12 mouse cellular contexts compared by ENCODE assay signal in genomic region chr3:88512141-88512895, GRCm38 (mm10). TPM values are rescaled to one million over a fixed set of nuclear protein-coding genes. Genes with fewer than 3 reads are reported as not detected.
A peak's percentile ranks its signal among the peaks of the same experiment; 100 is the strongest.
DNase-seq lines count a peak whose midpoint lies in the region; ATAC-seq and TF ChIP-seq lines count a peak whose summit lies in the region.
"Had no signal": no experiment of that assay in that cellular context is flagged by ENCODE, and none has a peak within 500 bp of the region (broad histone marks: within the 10 kb centered on the region; RNA-seq: fewer than 3 reads in every experiment).

No protein-coding gene starts in this region.

- no peak for DNase-seq in heart, embryonic 10.5 days (ENCODE audit: low spot score)
- no peak for DNase-seq in heart, adult 18-20 months
- DNase-seq in CH12.LX (ENCODE audit: extremely low read depth), result no peak
- DNase-seq in lung, postnatal 10 days, result peak; percentile 65
- no peak for DNase-seq in ovary, postnatal 14 days (ENCODE audit: low spot score)
- no peak for DNase-seq in embryo, embryonic 10.5 days (ENCODE audit: low spot score)
- no peak for DNase-seq in hindbrain, embryonic 11.5 days (ENCODE audit: low spot score)
- DNase-seq: kidney, adult 8-10 months had no signal

- WGBS in heart, embryonic 10.5 days, result 32% methylated on average over 6 of the region's 6 CpGs
- 48% methylated on average over 6 of the region's 6 CpGs for WGBS in forebrain, embryonic 13.5 days
- 39% methylated on average over 6 of the region's 6 CpGs for WGBS in hindbrain, embryonic 11.5 days

- dilution Hi-C loops in CH12.LX (cut with MboI; ENCODE audit: extremely low pct_ligation_motif_present, extremely low pct_unique_long_range_greater_than_20kb, low sequenced_read_pairs), result no loop called here

- TF ChIP-seq EP300 in CH12.LX (IDR thresholded peaks at IDR 0.05; ENCODE audit: low read length), result no peak

- no peak for TF ChIP-seq POLR2A in CH12.LX (IDR thresholded peaks at IDR 0.05; ENCODE audit: low read depth, low read length)

- no peaks in the 10 kb centered on the region for H3K79me2 ChIP-seq in CH12.LX (replicated peaks; ENCODE audit: control insufficient read depth, extremely low read depth, insufficient read depth, poor library complexity, severe bottlenecking)

- no peak overlapping the region for H3K4me2 ChIP-seq in CH12.LX (ENCODE audit: insufficient read depth, low read depth, poor library complexity, severe bottlenecking)
- peak overlapping the region; percentile 18; the same call in 1 of the 2 replicates for H3K4me2 ChIP-seq in forebrain, embryonic 13.5 days
- H3K4me2 ChIP-seq in hindbrain, embryonic 11.5 days (replicated peaks; ENCODE audit: low read depth, low read length), result no peak overlapping the region

- 0 out of 2 replicates have a peak overlapping the region, but pooled peaks have one; percentile 2 for H3K4me3 ChIP-seq in heart, embryonic 10.5 days
- no peak overlapping the region for H3K4me3 ChIP-seq in CH12.LX (replicated peaks in 1 of 3; ENCODE audit: low read depth in 2 of 3, low read length in 2 of 3, poor library complexity in 1 of 3)
- no peak overlapping the region for H3K4me3 ChIP-seq in forebrain, embryonic 13.5 days
- H3K4me3 ChIP-seq in hindbrain, embryonic 11.5 days (ENCODE audit: low read depth, low read length), result no peak overlapping the region

- no peak for TF ChIP-seq CTCF in CH12.LX (conservative IDR thresholded peaks at IDR 0.05 in 1 of 2, IDR thresholded peaks at IDR 0.05 in 1 of 2; ENCODE audit: low read depth in 2 of 2, low read length in 2 of 2)

- no peak overlapping the region for H3K9ac ChIP-seq in CH12.LX (ENCODE audit: insufficient read depth, low read depth)
- peak overlapping the region; percentile 27; the same call in 1 of the 2 replicates for H3K9ac ChIP-seq in forebrain, embryonic 13.5 days
- no peak overlapping the region for H3K9ac ChIP-seq in hindbrain, embryonic 11.5 days (ENCODE audit: low read depth, low read length)

- H3K27me3 ChIP-seq in heart, embryonic 10.5 days (ENCODE audit: insufficient read depth, poor library complexity, severe bottlenecking), result no peaks in the 10 kb centered on the region
- H3K27me3 ChIP-seq in CH12.LX (replicated peaks), result peaks cover 6% of the 10 kb centered on the region
- H3K27me3 ChIP-seq in forebrain, embryonic 13.5 days, result no peaks in the 10 kb centered on the region
- no peaks in the 10 kb centered on the region for H3K27me3 ChIP-seq in hindbrain, embryonic 11.5 days (ENCODE audit: control insufficient read depth, insufficient read depth, low read length)
- H3K27me3 ChIP-seq: Patski had no signal

- peaks cover 56% of the 10 kb centered on the region for H3K4me1 ChIP-seq in heart, embryonic 10.5 days
- peaks cover 31 to 74% of the 10 kb centered on the region in 2 experiments for H3K4me1 ChIP-seq in CH12.LX (ENCODE audit: control insufficient read depth in 1 of 2, insufficient read depth in 2 of 2)
- peaks cover 42% of the 10 kb centered on the region for H3K4me1 ChIP-seq in forebrain, embryonic 13.5 days
- H3K4me1 ChIP-seq in hindbrain, embryonic 11.5 days (replicated peaks; ENCODE audit: control insufficient read depth, insufficient read depth, low read length), result peaks cover 10% of the 10 kb centered on the region

- H3K36me3 ChIP-seq in heart, embryonic 10.5 days, result no peaks in the 10 kb centered on the region
- no peaks in the 10 kb centered on the region for H3K36me3 ChIP-seq in CH12.LX (replicated peaks in 1 of 2; ENCODE audit: control insufficient read depth in 1 of 2, insufficient read depth in 1 of 2, low read length in 1 of 2)
- H3K36me3 ChIP-seq in forebrain, embryonic 13.5 days (ENCODE audit: poor library complexity, severe bottlenecking), result no peaks in the 10 kb centered on the region
- H3K36me3 ChIP-seq in hindbrain, embryonic 11.5 days (ENCODE audit: control insufficient read depth, insufficient read depth, low read length), result no peaks in the 10 kb centered on the region

- ATAC-seq in forebrain, embryonic 13.5 days, result no peak
- no peak for ATAC-seq in hindbrain, embryonic 11.5 days (ENCODE audit: low FRiP score)
- ATAC-seq: Patski had no signal

- TF ChIP-seq RAD21 in CH12.LX (IDR thresholded peaks at IDR 0.05; ENCODE audit: low read depth, low read length), result no peak

- no peaks in the 10 kb centered on the region for H3K9me3 ChIP-seq in heart, embryonic 10.5 days
- H3K9me3 ChIP-seq in CH12.LX (replicated peaks; ENCODE audit: low read length), result no peaks in the 10 kb centered on the region
- H3K9me3 ChIP-seq in forebrain, embryonic 13.5 days (replicated peaks), result no peaks in the 10 kb centered on the region
- no peaks in the 10 kb centered on the region for H3K9me3 ChIP-seq in hindbrain, embryonic 11.5 days (ENCODE audit: control insufficient read depth, low read length)

- in situ Hi-C loops in CH12.LX (cut with MboI; ENCODE audit: low pct_ligation_motif_present, low pct_unique_long_range_greater_than_20kb, low sequenced_read_pairs), result no loop called here

- H3K27ac ChIP-seq in heart, embryonic 10.5 days, result peak overlapping the region; percentile 74
- H3K27ac ChIP-seq in CH12.LX (ENCODE audit: insufficient read depth, low read depth), result no peak overlapping the region
- H3K27ac ChIP-seq in forebrain, embryonic 13.5 days, result peak overlapping the region; percentile 19; the same call in 1 of the 2 replicates
- H3K27ac ChIP-seq in hindbrain, embryonic 11.5 days (ENCODE audit: low read depth, low read length), result no peak overlapping the region

TF ChIP-seq in CH12.LX, 34 proteins besides CTCF, POLR2A, EP300 and RAD21:
- TF ChIP-seq KAT2A (IDR thresholded peaks at IDR 0.05; ENCODE audit: insufficient replicate concordance, low read length) (no peak), USF1 (IDR thresholded peaks at IDR 0.05; ENCODE audit: low read depth, low read length) (no peak), ZNF384 (IDR thresholded peaks at IDR 0.05; ENCODE audit: low read depth, low read length) (peak; percentile 89), TCF12 (IDR thresholded peaks at IDR 0.05; ENCODE audit: low read depth, low read length) (0 out of 2 replicates have a peak, but pooled peaks have one; percentile 21)

RNA-seq across cellular contexts. Expression of gene Lmna, which starts 2.6 kb away (rescaled TPM):
- polyA plus RNA-seq in heart, embryonic 10.5 days (2016; fragmentation: Nextera tagmentation; extraction: Ambion mirVana), result 57.7 and 80.7 TPM in 2 replicates
- 100 to 1,000 TPM; 113 to 129 TPM for total RNA-seq in heart, adult 18-20 months (2021)
- total RNA-seq in CH12.LX (2012; rRNA removed) (60.7 and 67.7 TPM in 2 replicates), CH12.LX (2014; rRNA removed) (16.1 and 19.8 TPM in 2 replicates)
- 17.2 and 21.5 TPM in 2 replicates for polyA plus RNA-seq in CH12.LX (2012; ENCODE audit: insufficient read length, low read depth)
- polyA plus RNA-seq in forebrain, embryonic 13.5 days (2015; fragmentation: Nextera tagmentation; extraction: Ambion mirVana), result 12.1 and 15.5 TPM in 2 replicates
- 22.5 and 22.8 TPM in 2 replicates for polyA plus RNA-seq in hindbrain, embryonic 11.5 days (2014; fragmentation: Nextera tagmentation; extraction: Ambion mirVana)

RNA-seq across cellular contexts. Expression of gene Mex3a, which starts 19.9 kb away (rescaled TPM):
- polyA plus RNA-seq in heart, embryonic 10.5 days (2016; fragmentation: Nextera tagmentation; extraction: Ambion mirVana), result 11.6 and 22.8 TPM in 2 replicates
- under 1 TPM; 0.26 to 0.35 TPM for total RNA-seq in heart, adult 18-20 months (2021)
- 3.4 and 4.9 TPM in 2 replicates for total RNA-seq in CH12.LX (2012; rRNA removed)
- 0.86 and 1.1 TPM in 2 replicates for total RNA-seq in CH12.LX (2014; rRNA removed)
- 2.0 and 2.5 TPM in 2 replicates for polyA plus RNA-seq in CH12.LX (2012; ENCODE audit: insufficient read length, low read depth)
- 51.5 and 52.6 TPM in 2 replicates for polyA plus RNA-seq in forebrain, embryonic 13.5 days (2015; fragmentation: Nextera tagmentation; extraction: Ambion mirVana)
- polyA plus RNA-seq in hindbrain, embryonic 11.5 days (2014; fragmentation: Nextera tagmentation; extraction: Ambion mirVana), result 45.9 and 51.9 TPM in 2 replicates

RNA-seq across cellular contexts. Expression of gene Rab25, which starts 35.8 kb away (rescaled TPM):
- polyA plus RNA-seq in heart, embryonic 10.5 days (2016; fragmentation: Nextera tagmentation; extraction: Ambion mirVana), result 1.1 and 1.6 TPM in 2 replicates
- under 1 TPM in 1 of 2 experiments, not detected in 1; 0.26 TPM for total RNA-seq in heart, adult 18-20 months (2021)
- total RNA-seq in CH12.LX (2012; rRNA removed) (4.1 and 7.1 TPM in 2 replicates), CH12.LX (2014; rRNA removed) (0.76 and 0.79 TPM in 2 replicates)
- 1.8 and 2.0 TPM in 2 replicates for polyA plus RNA-seq in CH12.LX (2012; ENCODE audit: insufficient read length, low read depth)
- polyA plus RNA-seq in forebrain, embryonic 13.5 days (2015; fragmentation: Nextera tagmentation; extraction: Ambion mirVana), result not detected in 2 replicates
- polyA plus RNA-seq in hindbrain, embryonic 11.5 days (2014; fragmentation: Nextera tagmentation; extraction: Ambion mirVana), result 1.1 and 1.8 TPM in 2 replicates
- total RNA-seq: common myeloid progenitor, adult 5-6 weeks had no signal
- polyA plus RNA-seq: neural tube, embryonic 14.5 days had no signal

RNA-seq across cellular contexts. Expression of gene Lamtor2, which starts 40.6 kb away (rescaled TPM):
- 154 and 190 TPM in 2 replicates for polyA plus RNA-seq in heart, embryonic 10.5 days (2016; fragmentation: Nextera tagmentation; extraction: Ambion mirVana)
- 100 to 1,000 TPM; 102 to 104 TPM for total RNA-seq in heart, adult 18-20 months (2021)
- total RNA-seq in CH12.LX (2012; rRNA removed), result 73.2 and 96.6 TPM in 2 replicates
- 42.3 and 44.0 TPM in 2 replicates for total RNA-seq in CH12.LX (2014; rRNA removed)
- polyA plus RNA-seq in CH12.LX (2012; ENCODE audit: insufficient read length, low read depth), result 56.0 and 83.9 TPM in 2 replicates
- polyA plus RNA-seq in forebrain, embryonic 13.5 days (2015; fragmentation: Nextera tagmentation; extraction: Ambion mirVana), result 170 and 180 TPM in 2 replicates
- 76.1 and 93.9 TPM in 2 replicates for polyA plus RNA-seq in hindbrain, embryonic 11.5 days (2014; fragmentation: Nextera tagmentation; extraction: Ambion mirVana)

RNA-seq across cellular contexts. Expression of gene Ubqln4, which starts 41.2 kb away (rescaled TPM):
- 49.5 and 62.2 TPM in 2 replicates for polyA plus RNA-seq in heart, embryonic 10.5 days (2016; fragmentation: Nextera tagmentation; extraction: Ambion mirVana)
- total RNA-seq in heart, adult 18-20 months (2021), result 10 to 100 TPM; 72.4 to 78.7 TPM
- total RNA-seq in CH12.LX (2012; rRNA removed), result 39.6 and 47.3 TPM in 2 replicates
- 22.4 and 22.8 TPM in 2 replicates for total RNA-seq in CH12.LX (2014; rRNA removed)
- polyA plus RNA-seq in CH12.LX (2012; ENCODE audit: insufficient read length, low read depth), result 55.7 and 62.2 TPM in 2 replicates
- polyA plus RNA-seq in forebrain, embryonic 13.5 days (2015; fragmentation: Nextera tagmentation; extraction: Ambion mirVana), result 43.5 and 47.5 TPM in 2 replicates
- 62.6 and 66.3 TPM in 2 replicates for polyA plus RNA-seq in hindbrain, embryonic 11.5 days (2014; fragmentation: Nextera tagmentation; extraction: Ambion mirVana)

Comparison
In these comparisons a context has a peak if more than half of its experiments do, and no peak if none do; other contexts are left out.
1. H3K27ac ChIP-seq: peak in heart, embryonic 10.5 days (single experiment) and forebrain, embryonic 13.5 days (single experiment); none in CH12.LX (single experiment) and hindbrain, embryonic 11.5 days (single experiment).